Mouse (Mus musculus): ENCODE data around the gene Slc35f1.

- TF ChIP-seq CTCF (IDR thresholded peaks at IDR 0.05; ENCODE audit: insufficient read depth, low read depth, low read length) (no peak), POLR2A (IDR thresholded peaks at IDR 0.05; ENCODE audit: insufficient read depth, low read depth, low read length) (no peak)
These were observed 412.1 kb downstream of the Slc35f1 start for GRCm38 (mm10) chr10:53102423-53102822.
